Mouse (Mus musculus) brain, embryonic 14.5 days (tissue): ENCODE results near the gene Mog.

Experiments used
- CTCF ChIP-seq: fragments of 200-500 bp; IDR thresholded peaks from 2 replicates; pipeline ENCODE4 v1.5.1; 2012; ENCODE audit warnings: inconsistent platforms, mild to moderate bottlenecking, moderate library complexity, borderline replicate concordance; ENCODE audit not compliant: insufficient read depth, insufficient read length; ENCODE audit errors: extremely low read depth
- POLR2A ChIP-seq: fragments of 200-500 bp; IDR thresholded peaks from 2 replicates; pipeline ENCODE4 v1.6.1; 2012; ENCODE audit warnings: mild to moderate bottlenecking, inconsistent platforms, borderline replicate concordance; ENCODE audit not compliant: poor library complexity, insufficient read depth, insufficient read length, severe bottlenecking; ENCODE audit errors: extremely low read depth

GRCm38 (mm10) chr17:37070121-37070520 lies 46.9 kb upstream of the Mog start:
- TF ChIP-seq POLR2A = no peak
- TF ChIP-seq CTCF = no peak
